Comparison of ENCODE assay signal across 21 mouse cellular contexts in genomic region chr10:99076113-99076895, GRCm38 (mm10). TPM values are rescaled to one million over a fixed set of nuclear protein-coding genes. Genes with fewer than 3 reads are reported as not detected.
A peak's percentile ranks its signal among the peaks of the same experiment; 100 is the strongest.
DNase-seq lines count a peak whose midpoint lies in the region; ATAC-seq and TF ChIP-seq lines count a peak whose summit lies in the region.
"Had no signal": no experiment of that assay in that cellular context is flagged by ENCODE, and none has a peak within 500 bp of the region (broad histone marks: within the 10 kb centered on the region; RNA-seq: fewer than 3 reads in every experiment).

No protein-coding gene starts in this region.

- WGBS in hindbrain, postnatal 0 days: 68% methylated on average over 18 of the region's 18 CpGs
- 71% methylated on average over 18 of the region's 18 CpGs for WGBS in hindbrain, embryonic 13.5 days
- 77% methylated on average over 18 of the region's 18 CpGs for WGBS in liver, embryonic 12.5 days (ENCODE audit: insufficient replicate concordance)

- DNase-seq in frontal cortex, postnatal 36 days (ENCODE audit: low spot score in 2 of 2): peak; percentile 56 to 67
- no peak for DNase-seq in frontal cortex, postnatal 10 days (ENCODE audit: low spot score in 2 of 2)
- no peak for DNase-seq in hindbrain, postnatal 0 days (ENCODE audit: low spot score)
- no peak for DNase-seq in testis, postnatal 10 days (ENCODE audit: low spot score)
- no peak for DNase-seq in lung, postnatal 4 days
- DNase-seq: adrenal gland, postnatal 25 days; cerebellum, postnatal 25 days; heart, adult 18-20 months; lung, adult 18-20 months; retina, postnatal 1 day had no signal

- H3K4me2 ChIP-seq in hindbrain, postnatal 0 days (ENCODE audit: low read depth, low read length): peak overlapping the region; percentile 8; the same call in 1 of the 2 replicates
- no peak overlapping the region for H3K4me2 ChIP-seq in hindbrain, embryonic 13.5 days
- H3K4me2 ChIP-seq in liver, embryonic 12.5 days: no peak overlapping the region
- H3K4me2 ChIP-seq: neural tube, embryonic 13.5 days had no signal

- no peak overlapping the region for H3K9ac ChIP-seq in hindbrain, postnatal 0 days (replicated peaks; ENCODE audit: low read length)
- no peak overlapping the region for H3K9ac ChIP-seq in hindbrain, embryonic 13.5 days
- no peak overlapping the region for H3K9ac ChIP-seq in liver, embryonic 12.5 days
- H3K9ac ChIP-seq: neural tube, embryonic 13.5 days had no signal

- no peak for TF ChIP-seq POLR2A in testis, adult 2 months (IDR thresholded peaks at IDR 0.05; ENCODE audit: control insufficient read depth, low read depth, low read length)

- H3K27ac ChIP-seq in hindbrain, postnatal 0 days: no peak overlapping the region
- H3K27ac ChIP-seq in hindbrain, embryonic 13.5 days: no peak overlapping the region
- peak overlapping the region; percentile 72 for H3K27ac ChIP-seq in testis, adult 2 months (ENCODE audit: control insufficient read depth, insufficient read depth, low read depth, low read length)
- no peak overlapping the region for H3K27ac ChIP-seq in liver, embryonic 12.5 days
- H3K27ac ChIP-seq: kidney, postnatal 0 days; neural tube, embryonic 13.5 days had no signal

- H3K4me3 ChIP-seq in hindbrain, postnatal 0 days (ENCODE audit: low read length): no peak overlapping the region
- no peak overlapping the region for H3K4me3 ChIP-seq in hindbrain, embryonic 13.5 days
- no peak overlapping the region for H3K4me3 ChIP-seq in testis, adult 2 months (ENCODE audit: control insufficient read depth, low read depth, low read length)
- H3K4me3 ChIP-seq in liver, embryonic 12.5 days: no peak overlapping the region
- H3K4me3 ChIP-seq: neural tube, embryonic 13.5 days had no signal

- no peaks in the 10 kb centered on the region for H3K9me3 ChIP-seq in hindbrain, postnatal 0 days (ENCODE audit: low read length)
- no peaks in the 10 kb centered on the region for H3K9me3 ChIP-seq in hindbrain, embryonic 13.5 days
- H3K9me3 ChIP-seq in liver, embryonic 12.5 days (replicated peaks): no peaks in the 10 kb centered on the region
- H3K9me3 ChIP-seq: neural tube, embryonic 13.5 days had no signal

- ATAC-seq in hindbrain, postnatal 0 days: no peak
- no peak for ATAC-seq in hindbrain, embryonic 13.5 days (ENCODE audit: low FRiP score)
- no peak for ATAC-seq in liver, embryonic 12.5 days
- ATAC-seq: midbrain, embryonic 16.5 days had no signal

- H3K4me1 ChIP-seq in hindbrain, postnatal 0 days (ENCODE audit: insufficient read depth, low read length): no peaks in the 10 kb centered on the region
- H3K4me1 ChIP-seq in hindbrain, embryonic 13.5 days (replicated peaks): no peaks in the 10 kb centered on the region
- no peaks in the 10 kb centered on the region for H3K4me1 ChIP-seq in testis, adult 2 months (ENCODE audit: control insufficient read depth, insufficient read depth, low read length)
- H3K4me1 ChIP-seq in liver, embryonic 12.5 days: no peaks in the 10 kb centered on the region
- H3K4me1 ChIP-seq: neural tube, embryonic 13.5 days had no signal

- no peak for TF ChIP-seq CTCF in hindbrain, postnatal 0 days (IDR thresholded peaks at IDR 0.05; ENCODE audit: low read depth)
- no peak for TF ChIP-seq CTCF in testis, adult 2 months (IDR thresholded peaks at IDR 0.05; ENCODE audit: control insufficient read depth, insufficient read depth, insufficient replicate concordance, low read depth, low read length)

- H3K36me3 ChIP-seq in hindbrain, postnatal 0 days (ENCODE audit: insufficient read depth, low read length): no peaks in the 10 kb centered on the region
- no peaks in the 10 kb centered on the region for H3K36me3 ChIP-seq in hindbrain, embryonic 13.5 days
- H3K36me3 ChIP-seq in testis, adult 2 months (ENCODE audit: control insufficient read depth, insufficient read depth, low read length): no peaks in the 10 kb centered on the region
- no peaks in the 10 kb centered on the region for H3K36me3 ChIP-seq in liver, embryonic 12.5 days
- H3K36me3 ChIP-seq: neural tube, embryonic 13.5 days had no signal

- no peaks in the 10 kb centered on the region for H3K27me3 ChIP-seq in hindbrain, postnatal 0 days (ENCODE audit: insufficient read depth, low read length)
- no peaks in the 10 kb centered on the region for H3K27me3 ChIP-seq in hindbrain, embryonic 13.5 days
- H3K27me3 ChIP-seq in testis, adult 2 months (ENCODE audit: control insufficient read depth, insufficient read depth, low read length): no peaks in the 10 kb centered on the region
- no peaks in the 10 kb centered on the region for H3K27me3 ChIP-seq in liver, embryonic 12.5 days (replicated peaks)
- H3K27me3 ChIP-seq: neural tube, embryonic 13.5 days had no signal

RNA-seq across cellular contexts. Expression of gene Poc1b, which starts 30.5 kb away (rescaled TPM):
- total RNA-seq in hindbrain, postnatal 0 days (2014; rRNA removed): 10.1 and 13.8 TPM in 2 replicates
- polyA plus RNA-seq in hindbrain, postnatal 0 days (2015; fragmentation: Nextera tagmentation; extraction: Ambion mirVana): 9.7 and 11.0 TPM in 2 replicates
- 10.1 and 11.9 TPM in 2 replicates for polyA plus RNA-seq in hindbrain, embryonic 13.5 days (2015; fragmentation: Nextera tagmentation; extraction: Ambion mirVana)
- 73.4 and 78.4 TPM in 2 replicates for polyA plus RNA-seq in testis, adult 2 months (2012; rRNA removed)
- polyA plus RNA-seq in liver, embryonic 12.5 days (2016; fragmentation: Nextera tagmentation; extraction: Ambion mirVana): 8.5 and 8.7 TPM in 2 replicates

RNA-seq across cellular contexts. Expression of gene Galnt4, which starts 31.7 kb away (rescaled TPM):
- total RNA-seq in hindbrain, postnatal 0 days (2014; rRNA removed): 5.1 and 5.2 TPM in 2 replicates
- 3.3 and 3.4 TPM in 2 replicates for polyA plus RNA-seq in hindbrain, postnatal 0 days (2015; fragmentation: Nextera tagmentation; extraction: Ambion mirVana)
- 3.1 and 3.9 TPM in 2 replicates for polyA plus RNA-seq in hindbrain, embryonic 13.5 days (2015; fragmentation: Nextera tagmentation; extraction: Ambion mirVana)
- polyA plus RNA-seq in testis, adult 2 months (2012; rRNA removed): 0.61 and 0.67 TPM in 2 replicates
- polyA plus RNA-seq in liver, embryonic 12.5 days (2016; fragmentation: Nextera tagmentation; extraction: Ambion mirVana): 4.2 and 4.5 TPM in 2 replicates

RNA-seq across cellular contexts. Expression of gene Phxr2, which starts 49.8 kb away (rescaled TPM):
- not detected in 2 replicates for total RNA-seq in hindbrain, postnatal 0 days (2014; rRNA removed)
- not detected in 2 replicates for polyA plus RNA-seq in hindbrain, postnatal 0 days (2015; fragmentation: Nextera tagmentation; extraction: Ambion mirVana)
- polyA plus RNA-seq in hindbrain, embryonic 13.5 days (2015; fragmentation: Nextera tagmentation; extraction: Ambion mirVana): not detected in 2 replicates
- not detected in 2 replicates for polyA plus RNA-seq in testis, adult 2 months (2012; rRNA removed)
- polyA plus RNA-seq in liver, embryonic 12.5 days (2016; fragmentation: Nextera tagmentation; extraction: Ambion mirVana): not detected in 2 replicates
- total RNA-seq: adrenal gland, postnatal 25 days; gastrocnemius, adult 18-20 months; heart, adult 18-20 months; layer of hippocampus, postnatal 10 days; megakaryocyte progenitor cell, adult 5-6 weeks had no signal
- polyA plus RNA-seq: intestine, embryonic 14.5 days; kidney, postnatal 0 days; limb, embryonic 14.5 days; midbrain, embryonic 16.5 days; neural tube, embryonic 13.5 days had no signal

Comparison
In these comparisons a context has a peak if more than half of its experiments do, and no peak if none do; other contexts are left out.
1. DNase-seq: peak in frontal cortex, postnatal 36 days (2 of 2); none in frontal cortex, postnatal 10 days (0 of 2), hindbrain, postnatal 0 days (single experiment), testis, postnatal 10 days (single experiment) and lung, postnatal 4 days (0 of 2).